Mouse (Mus musculus) hindbrain, embryonic 16.5 days (tissue): ENCODE data around the gene Gzmf. TPM values are rescaled to one million over a fixed set of nuclear protein-coding genes. Genes with fewer than 3 reads are reported as not detected.
"Not testable (repeated sequence)": the region's sequence is repeated elsewhere in the genome, so short reads cannot be mapped to it uniquely, and the experiment has no call there.

Experiments used
- ATAC-seq: fragments of 200-750 bp; cut with Nextera tagmentation; 2 replicates; pipeline ENCODE4 v1.8.0; 2017; ENCODE audit warnings: moderate TSS enrichment, moderate library complexity
- H3K27ac ChIP-seq: fragments of 300-500 bp; sonication (generic); 2 replicates; pipeline ENCODE4 v1.5.1; 2014; ENCODE audit warnings: low read depth, mild to moderate bottlenecking, control low read depth, low read length, moderate library complexity
- H3K27me3 ChIP-seq: fragments of 300-500 bp; sonication (generic); replicated peaks from 2 replicates; pipeline ENCODE4 v1.6.1; 2014; ENCODE audit warnings: low read length; ENCODE audit not compliant: control insufficient read depth, insufficient read depth
- H3K36me3 ChIP-seq: fragments of 300-500 bp; sonication (generic); 2 replicates; pipeline ENCODE4 v1.6.1; 2014; ENCODE audit warnings: mild to moderate bottlenecking, low read length, moderate library complexity, mixed read lengths; ENCODE audit not compliant: control insufficient read depth, insufficient read depth
- H3K4me1 ChIP-seq: fragments of 300-500 bp; sonication (generic); 2 replicates; pipeline ENCODE4 v1.6.1; 2014; ENCODE audit warnings: low read depth, low read length; ENCODE audit not compliant: control insufficient read depth, insufficient read depth
- H3K4me2 ChIP-seq: fragments of 300-500 bp; sonication (generic); 2 replicates; pipeline ENCODE4 v1.6.1; 2014; ENCODE audit warnings: mild to moderate bottlenecking, low read length, control low read depth, moderate library complexity
- H3K4me3 ChIP-seq: fragments of 300-500 bp; sonication (generic); 2 replicates; pipeline ENCODE4 v1.5.1; 2014; ENCODE audit warnings: mild to moderate bottlenecking, low read length, control low read depth, moderate library complexity
- H3K9ac ChIP-seq: fragments of 300-500 bp; sonication (generic); 2 replicates; pipeline ENCODE4 v1.6.1; 2014; ENCODE audit warnings: low read depth, mild to moderate bottlenecking, control low read depth, low read length, moderate library complexity
- H3K9me3 ChIP-seq: fragments of 300-500 bp; sonication (generic); 2 replicates; pipeline ENCODE4 v1.6.1; 2014; ENCODE audit warnings: mild to moderate bottlenecking, low read length, moderate library complexity; ENCODE audit not compliant: control insufficient read depth
- WGBS: fragments of 180-500 bp; shearing (Covaris S2); extraction: QIAGEN DNeasy Blood & Tissue Kit; methylation state at CpG from one replicate; pipeline ENCODE4 v1.1.7; 2014; 5-methylcytosine and 5-hydroxymethylcytosine counted together
- polyA plus RNA-seq: library from polyadenylated mRNA; unstranded; fragments of >200 nt; fragmentation: Nextera tagmentation; extraction: Ambion mirVana; gene quantifications from 2 replicates; pipeline ENCODE4 v1.2.1, GENCODE M21; 2015

Gene Gzmf
- polyA plus RNA-seq: not detected in 2 replicates

- Histone ChIP-seq H3K9ac (no peak within 1 kb of the TSS), H3K9me3 (no peaks in the 10 kb centered on the region), H3K27ac (no peak within 1 kb of the TSS), H3K4me2 (no peak within 1 kb of the TSS), H3K4me3 (no peak within 1 kb of the TSS), H3K4me1 (no peaks in the 10 kb centered on the region), H3K27me3 (no peaks in the 10 kb centered on the region), H3K36me3 (no peaks in the 10 kb centered on the region)
- 92% methylated on average over 4 of the region's 4 CpGs for WGBS
- no peak for ATAC-seq
Observed at GRCm38 (mm10) chr14:56211317-56211716, at the start of gene Gzmf. Gene Gzmf (minus strand): TSS chr14:56211417.

GRCm38 (mm10) chr14:56240409-56240808, 29.2 kb upstream of the Gzmf start:
- no peak for ATAC-seq
- H3K4me2 ChIP-seq: no peak overlapping the region
- no peaks in the 10 kb centered on the region for H3K36me3 ChIP-seq
- H3K27ac ChIP-seq: no peak overlapping the region
- H3K4me1 ChIP-seq: no peaks in the 10 kb centered on the region
- no peaks in the 10 kb centered on the region for H3K27me3 ChIP-seq
- H3K4me3 ChIP-seq: no peak overlapping the region
- no peaks in the 10 kb centered on the region for H3K9me3 ChIP-seq
- H3K9ac ChIP-seq: no peak overlapping the region

- Histone ChIP-seq H3K4me2 (no peak within 1 kb of the TSS), H3K4me1 (no peaks in the 10 kb centered on the region), H3K4me3 (no peak within 1 kb of the TSS), H3K9ac (no peak within 1 kb of the TSS), H3K36me3 (no peaks in the 10 kb centered on the region), H3K9me3 (no peaks in the 10 kb centered on the region), H3K27ac (no peak within 1 kb of the TSS), H3K27me3 (no peaks in the 10 kb centered on the region)
- WGBS: 95% methylated on average over 2 of the region's 2 CpGs
- ATAC-seq: no peak
Observed at GRCm38 (mm10) chr14:56234556-56234955, 23.3 kb upstream of the Gzmf start, which contains the start of gene Gzmc. Gene Gzmc (minus strand): TSS chr14:56234656.

DNA sequence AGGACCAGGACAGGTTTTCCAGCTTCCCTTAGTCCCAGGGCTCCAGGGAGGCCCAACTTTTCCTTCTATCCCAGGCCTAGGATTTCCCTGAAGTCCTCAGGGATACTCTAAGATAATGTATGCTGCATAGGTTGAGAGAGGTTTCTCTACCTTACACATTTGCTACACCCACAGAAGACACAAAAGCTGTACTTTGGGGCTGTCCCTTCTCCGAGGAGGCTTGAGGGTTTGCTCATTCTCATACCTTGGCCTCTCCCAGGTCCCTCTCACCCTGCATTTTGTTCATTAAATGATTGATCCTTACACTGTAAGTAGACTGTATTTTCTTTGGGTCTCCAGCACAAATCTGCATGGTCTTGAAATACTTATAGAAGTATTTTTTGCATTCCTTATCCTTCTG, 5.6 kb downstream of the Gzmf start:
- H3K9ac ChIP-seq: no peak overlapping the region
- no peaks in the 10 kb centered on the region for H3K36me3 ChIP-seq
- WGBS: 94% methylated on average over 1 of the region's 1 CpGs
- H3K27ac ChIP-seq: no peak overlapping the region
- no peak overlapping the region for H3K4me3 ChIP-seq
- H3K27me3 ChIP-seq: no peaks in the 10 kb centered on the region
- no peak overlapping the region for H3K4me2 ChIP-seq
- no peak for ATAC-seq
- no peaks in the 10 kb centered on the region for H3K4me1 ChIP-seq
- no peaks in the 10 kb centered on the region for H3K9me3 ChIP-seq

DNA sequence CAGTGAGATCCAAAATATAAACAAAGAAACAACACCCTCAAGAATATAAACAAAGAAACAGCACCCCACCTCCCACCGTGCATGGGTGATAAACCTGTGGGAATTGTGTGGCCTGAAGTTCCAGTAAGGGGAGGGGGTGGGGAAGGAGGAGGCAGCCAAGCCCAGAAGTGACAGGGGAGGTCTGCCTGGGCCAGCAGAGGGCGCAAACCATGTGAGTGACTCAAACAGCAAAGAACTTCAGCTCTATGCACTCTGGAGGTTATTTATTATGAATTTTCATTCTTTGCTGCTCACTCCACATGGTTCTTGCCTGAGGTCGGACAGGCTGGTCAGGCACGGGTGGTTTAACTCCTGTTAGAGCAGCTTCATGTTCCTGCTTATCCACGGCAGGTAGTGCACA, 6.2 kb downstream of the Gzmf start:
- not testable (repeated sequence) for H3K4me1 ChIP-seq, H3K4me2 ChIP-seq, ATAC-seq, H3K27ac ChIP-seq, H3K36me3 ChIP-seq, H3K4me3 ChIP-seq, H3K9me3 ChIP-seq, H3K27me3 ChIP-seq, H3K9ac ChIP-seq
- WGBS: 28% methylated on average over 5 of the region's 5 CpGs

DNA sequence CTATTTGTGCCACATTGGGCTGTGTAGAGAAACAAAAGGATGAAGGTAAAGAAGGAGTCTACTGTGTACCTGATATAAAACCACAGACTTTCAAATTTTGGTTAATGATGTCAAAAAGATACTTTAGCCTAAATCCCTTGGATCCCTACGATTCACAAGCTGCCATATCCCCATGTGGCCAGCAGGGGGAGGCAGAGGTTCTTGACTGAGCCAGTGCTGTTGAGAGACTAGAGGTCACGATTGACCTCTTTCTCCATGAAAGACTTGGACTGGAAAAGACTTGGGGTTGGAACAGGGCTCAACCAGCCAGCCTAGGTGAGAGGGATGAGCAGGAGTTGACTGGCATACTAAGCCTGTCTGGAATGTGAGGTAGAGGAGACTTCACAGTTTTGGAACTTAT, 7.2 kb downstream of the Gzmf start:
- Histone ChIP-seq H3K36me3 (no peaks in the 10 kb centered on the region), H3K9ac (no peak overlapping the region), H3K4me1 (no peaks in the 10 kb centered on the region), H3K9me3 (no peaks in the 10 kb centered on the region), H3K4me3 (no peak overlapping the region), H3K27ac (no peak overlapping the region), H3K27me3 (no peaks in the 10 kb centered on the region), H3K4me2 (no peak overlapping the region)
- 26% methylated on average over 2 of the region's 2 CpGs for WGBS
- no peak for ATAC-seq

GRCm38 (mm10) chr14:56186946-56187345, 24.3 kb downstream of the Gzmf start:
- ATAC-seq: no peak
- H3K27ac ChIP-seq: no peak overlapping the region
- no peak overlapping the region for H3K9ac ChIP-seq
- H3K4me2 ChIP-seq: no peak overlapping the region
- H3K4me1 ChIP-seq: no peaks in the 10 kb centered on the region
- no peaks in the 10 kb centered on the region for H3K36me3 ChIP-seq
- no peaks in the 10 kb centered on the region for H3K27me3 ChIP-seq
- 50% methylated on average over 6 of the region's 6 CpGs for WGBS
- H3K4me3 ChIP-seq: no peak overlapping the region
- H3K9me3 ChIP-seq: no peaks in the 10 kb centered on the region

GRCm38 (mm10) chr14:56186521-56186920, 24.7 kb downstream of the Gzmf start:
- no peaks in the 10 kb centered on the region for H3K36me3 ChIP-seq
- no peaks in the 10 kb centered on the region for H3K4me1 ChIP-seq
- no peaks in the 10 kb centered on the region for H3K9me3 ChIP-seq
- 79% methylated on average over 5 of the region's 5 CpGs for WGBS
- H3K4me2 ChIP-seq: no peak overlapping the region
- no peaks in the 10 kb centered on the region for H3K27me3 ChIP-seq
- no peak overlapping the region for H3K27ac ChIP-seq
- no peak overlapping the region for H3K4me3 ChIP-seq
- ATAC-seq: no peak
- no peak overlapping the region for H3K9ac ChIP-seq

DNA sequence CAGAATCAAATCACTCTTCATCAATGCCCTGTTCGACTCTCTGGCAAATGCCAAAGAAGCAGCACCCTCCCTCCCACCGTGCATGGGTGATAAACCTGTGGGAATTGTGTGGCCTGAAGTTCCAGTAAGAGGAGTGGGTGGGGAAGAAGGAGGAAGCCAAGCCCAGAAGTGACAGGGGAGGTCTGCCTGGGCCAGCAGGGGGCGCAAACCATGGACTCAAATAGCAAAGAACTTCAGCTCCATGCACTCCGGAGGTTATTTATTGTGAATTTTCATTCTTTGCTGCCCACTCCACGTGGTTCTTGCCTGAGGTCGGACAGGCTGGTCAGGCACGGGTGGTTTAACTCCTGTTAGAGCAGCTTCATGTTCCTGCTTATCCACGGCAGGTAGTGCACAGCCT, 33.6 kb downstream of the Gzmf start:
- H3K4me2 ChIP-seq, H3K4me3 ChIP-seq, H3K27ac ChIP-seq, H3K4me1 ChIP-seq, ATAC-seq, H3K9ac ChIP-seq, H3K36me3 ChIP-seq, H3K27me3 ChIP-seq, H3K9me3 ChIP-seq: not testable (repeated sequence)
- 27% methylated on average over 8 of the region's 8 CpGs for WGBS

DNA sequence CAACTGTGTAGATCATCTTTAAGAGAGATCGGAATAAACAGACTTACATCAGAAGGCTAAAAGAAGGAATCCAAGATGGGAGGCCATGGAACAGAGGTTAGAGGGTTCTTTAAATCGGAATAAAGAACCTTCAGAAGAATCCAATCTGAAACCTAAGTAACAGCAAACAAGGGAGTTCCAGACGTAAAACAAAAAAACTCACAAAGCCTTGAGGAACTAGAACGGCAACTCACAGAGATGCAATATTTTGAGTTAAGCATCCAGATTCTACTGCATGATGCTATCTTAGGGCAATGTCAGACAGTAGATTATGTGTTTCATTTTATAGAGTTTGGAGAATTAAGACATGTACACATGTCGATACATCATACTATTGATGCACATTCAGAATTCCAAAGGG, 36.7 kb downstream of the Gzmf start, which contains the start of gene Gzmn:
TSS of gene Gzmn (minus strand) at position 101 of the 400 bp plus-strand sequence.
- no peak for ATAC-seq

More for the DNA sequence above, 36.7 kb downstream of the Gzmf start, which contains the start of gene Gzmn:
- no peaks in the 10 kb centered on the region for H3K27me3 ChIP-seq
- no peaks in the 10 kb centered on the region for H3K9me3 ChIP-seq
- H3K9ac ChIP-seq: no peak within 1 kb of the TSS
- H3K4me1 ChIP-seq: no peaks in the 10 kb centered on the region
- no peak within 1 kb of the TSS for H3K27ac ChIP-seq
- H3K4me2 ChIP-seq: no peak within 1 kb of the TSS
- WGBS: 92% methylated on average over 5 of the region's 5 CpGs
- no peak within 1 kb of the TSS for H3K4me3 ChIP-seq
- H3K36me3 ChIP-seq: no peaks in the 10 kb centered on the region
